Mouse (Mus musculus): ENCODE measurements around the gene Ppp1r13b.

Ppp1r13b gene

GRCm38 (mm10) chr12:111820708-111821107 lies 87.2 kb downstream of the Ppp1r13b start:
- no peak for DNase-seq

- DNase-seq = peak; percentile 28
Observed at GRCm38 (mm10) chr12:111819936-111820335, 88.0 kb downstream of the Ppp1r13b start.

- DNase-seq = no peak
Observed at GRCm38 (mm10) chr12:111817991-111818390, 89.9 kb downstream of the Ppp1r13b start.

GRCm38 (mm10) chr12:111816967-111817366 lies 90.9 kb downstream of the Ppp1r13b start:
- no peak for DNase-seq

- peak; percentile 42 for DNase-seq
Observed at GRCm38 (mm10) chr12:111816528-111816927, 91.4 kb downstream of the Ppp1r13b start.

GRCm38 (mm10) chr12:111814769-111815762 lies 92.8 kb downstream of the Ppp1r13b start:
- DNase-seq = peak; percentile 34

GRCm38 (mm10) chr12:111813766-111814617 lies 93.9 kb downstream of the Ppp1r13b start, which contains the start of the genes Xrcc3 and Zfyve21:
Xrcc3 (minus strand) TSS chr12:111813873.
Zfyve21 (plus strand) TSS chr12:111814170.
- peak; percentile 99 for DNase-seq

- peak; percentile 26 for DNase-seq
Observed at GRCm38 (mm10) chr12:111813111-111813765, 94.7 kb downstream of the Ppp1r13b start.

- no peak for DNase-seq
Observed at GRCm38 (mm10) chr12:111812611-111813010, 95.3 kb downstream of the Ppp1r13b start.

- DNase-seq = no peak
Observed at GRCm38 (mm10) chr12:111812075-111812474, 95.8 kb downstream of the Ppp1r13b start.

DNA sequence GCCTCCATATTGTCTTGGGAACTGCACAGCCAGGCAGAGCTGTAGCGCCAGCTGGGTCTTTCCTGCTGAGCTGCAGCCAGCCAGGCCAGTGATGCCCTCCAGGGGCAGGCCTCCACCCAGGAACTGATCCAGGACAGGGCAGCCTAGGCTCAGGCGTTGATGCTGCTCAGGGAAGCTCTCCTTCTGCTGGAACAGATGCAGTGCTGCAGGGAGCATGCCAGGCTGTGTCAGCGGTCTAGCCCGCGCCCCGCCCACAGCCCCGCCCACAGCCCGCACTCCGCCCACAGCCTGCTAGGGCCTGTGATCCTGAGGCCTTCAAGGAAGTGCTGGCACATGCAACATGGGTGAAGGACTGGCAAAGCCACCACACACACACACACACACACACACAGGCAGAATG lies 98.1 kb downstream of the Ppp1r13b start:
- peak; percentile 87 for DNase-seq

DNA sequence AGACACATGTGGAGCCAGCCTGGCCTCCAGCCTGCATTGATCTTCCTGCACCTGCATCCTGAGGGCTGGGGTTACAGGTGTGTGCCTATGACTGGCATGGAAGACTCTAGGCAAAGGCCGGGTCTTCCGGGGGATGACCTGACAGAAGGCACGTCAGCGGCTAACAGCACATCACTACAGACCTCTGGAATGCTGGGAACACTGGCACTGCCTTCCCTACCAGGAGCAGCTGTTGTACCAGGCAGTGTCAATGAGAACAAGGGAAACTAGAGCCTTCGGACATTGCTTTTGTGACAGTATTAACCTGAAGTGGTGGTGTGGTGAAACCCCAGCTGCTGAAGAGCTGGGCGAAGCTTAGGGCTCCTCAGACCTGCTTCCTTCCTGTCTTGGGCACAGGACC lies 99.1 kb downstream of the Ppp1r13b start:
- DNase-seq = no peak

DNA sequence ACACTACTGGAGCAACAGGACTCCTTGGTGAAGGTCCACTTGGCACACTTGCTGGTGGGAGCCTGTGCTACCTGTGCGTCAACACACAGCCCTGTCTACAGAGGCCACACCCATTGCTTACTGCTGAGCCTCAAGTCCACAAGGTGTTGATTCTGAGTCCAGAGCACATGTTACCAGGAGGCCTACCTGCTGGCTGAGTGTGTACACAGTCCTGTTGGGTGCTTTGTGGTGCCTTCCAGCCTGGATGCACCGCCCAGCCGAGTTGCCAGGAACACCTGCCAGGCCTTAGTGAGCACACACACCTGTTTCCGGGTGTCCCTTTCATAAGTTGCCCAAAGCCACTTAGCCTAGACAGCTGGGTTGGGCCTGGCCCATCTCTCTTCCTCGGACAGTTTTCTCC lies 104.4 kb downstream of the Ppp1r13b start:
- DNase-seq = no peak

GRCm38 (mm10) chr12:111800459-111801183 lies 107.3 kb downstream of the Ppp1r13b start:
- DNase-seq = peak; percentile 42

GRCm38 (mm10) chr12:111798493-111798892 lies 109.4 kb downstream of the Ppp1r13b start:
- no peak for DNase-seq

DNA sequence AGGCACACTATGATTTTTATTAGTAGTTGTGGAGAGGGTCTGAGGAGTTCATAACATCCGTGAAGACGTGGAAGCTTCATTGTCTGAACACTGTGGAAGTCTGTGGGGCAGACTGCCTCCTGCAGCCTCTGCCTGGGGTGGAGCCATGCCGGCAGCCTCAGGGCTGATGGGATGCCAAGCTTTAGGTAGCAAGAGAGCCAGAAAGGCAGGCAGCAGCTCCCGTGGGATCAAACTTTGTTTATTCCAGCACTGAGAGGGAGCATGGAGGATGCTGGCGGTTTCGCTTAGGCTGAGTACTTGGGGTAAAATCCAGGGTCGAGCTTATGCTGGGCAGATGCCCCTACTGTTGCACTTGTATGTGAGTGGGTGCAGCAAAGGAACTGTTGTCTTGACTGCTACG lies 110.7 kb downstream of the Ppp1r13b start:
- no peak for DNase-seq

DNA sequence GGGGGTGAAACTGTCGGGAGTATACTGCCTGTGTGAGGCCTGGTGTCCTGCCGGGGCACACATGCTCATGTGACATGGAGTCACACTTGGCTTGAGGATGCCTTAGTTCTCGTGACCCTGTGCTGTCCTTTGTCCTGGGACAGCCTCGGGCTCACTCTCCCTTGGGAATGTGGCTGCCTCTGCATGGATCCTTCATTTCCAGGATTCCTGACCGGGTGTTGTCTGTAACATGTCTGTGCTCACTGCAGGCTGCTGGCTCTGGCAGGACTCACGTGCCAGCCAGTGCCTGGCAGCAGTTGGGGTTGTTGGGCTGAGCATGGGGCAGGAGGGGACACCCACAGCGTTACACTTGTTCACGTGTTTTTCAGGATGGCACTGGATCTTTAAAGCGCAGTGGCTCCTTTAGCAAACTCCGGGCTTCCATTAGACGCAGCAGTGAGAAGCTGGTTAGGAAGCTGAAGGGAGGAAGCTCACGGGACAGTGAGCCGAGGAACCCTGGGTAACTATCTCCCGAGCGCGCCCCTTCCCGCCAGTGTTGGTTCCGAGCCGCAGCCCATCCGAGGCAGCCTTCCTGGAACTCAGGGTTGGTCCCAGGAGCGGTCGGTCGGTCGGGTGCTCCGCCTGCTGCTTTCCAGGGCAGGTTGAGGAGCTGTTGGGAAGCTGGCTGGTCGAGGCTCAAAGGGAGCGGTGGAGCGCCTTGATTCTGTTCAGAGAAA lies 112.6 kb downstream of the Ppp1r13b start:
- peak; percentile 56 for DNase-seq

DNA sequence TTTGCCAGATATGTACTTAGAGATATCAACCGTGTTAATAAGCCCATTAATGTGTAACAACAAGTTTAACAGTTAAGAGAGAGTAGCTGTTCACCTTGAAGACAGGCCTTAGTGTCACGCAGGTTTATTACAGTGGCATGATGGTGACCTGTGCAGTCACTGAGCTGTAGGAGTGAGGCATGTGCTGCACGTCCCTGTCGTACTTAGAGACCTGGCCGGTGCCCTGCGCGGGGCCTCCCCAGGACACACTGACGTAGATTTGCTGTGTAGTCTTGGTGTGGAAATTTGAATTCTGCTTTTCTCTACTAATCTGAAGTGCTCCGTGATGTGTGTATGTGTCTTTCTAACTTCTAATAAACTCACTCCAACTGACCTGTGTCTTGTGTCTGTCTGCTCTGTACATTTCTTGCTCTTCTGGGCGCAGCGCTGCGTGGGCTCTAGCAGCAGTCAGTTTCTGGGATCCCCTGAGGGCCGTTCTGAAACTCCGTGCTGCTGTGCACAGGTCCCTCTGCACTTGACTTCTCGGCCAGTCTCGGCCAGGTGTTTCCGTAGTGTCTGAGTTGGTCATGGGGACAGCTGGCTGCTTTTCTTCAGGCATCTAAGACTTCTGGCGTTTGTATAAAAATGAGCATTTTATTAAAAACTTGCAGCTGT lies 113.3 kb downstream of the Ppp1r13b start:
- no peak for DNase-seq

DNA sequence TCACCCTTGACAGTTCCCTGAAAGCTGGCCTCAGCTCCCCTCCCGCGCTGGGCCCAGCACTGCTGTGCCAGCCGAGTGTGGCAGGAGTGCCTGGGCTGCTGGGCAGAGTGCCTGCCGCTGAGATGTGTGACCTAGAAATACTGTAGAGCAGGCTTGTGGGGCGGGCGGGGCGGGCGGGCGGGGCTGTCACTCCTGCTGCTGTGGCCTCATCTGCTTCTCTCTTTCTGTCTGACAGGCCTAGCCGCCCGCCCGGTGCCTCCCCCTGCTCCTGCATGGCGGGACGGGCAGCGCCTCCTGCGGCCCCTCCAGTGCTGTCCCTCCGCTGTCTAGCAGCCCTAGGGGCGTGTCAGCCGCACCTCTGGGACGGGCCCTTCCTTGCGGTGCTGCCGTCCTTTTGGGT lies 113.8 kb downstream of the Ppp1r13b start:
- no peak for DNase-seq

- no peak for DNase-seq
Observed at GRCm38 (mm10) chr12:111791474-111792104, 116.3 kb downstream of the Ppp1r13b start.
